Mouse (Mus musculus) heart, postnatal 0 days (tissue): ENCODE results near the gene Cd209a. TPM values are rescaled to one million over a fixed set of nuclear protein-coding genes. Genes with fewer than 3 reads are reported as not detected.
"Not testable (repeated sequence)": the region's sequence is repeated elsewhere in the genome, so short reads cannot be mapped to it uniquely, and the experiment has no call there.

Experiments used
- ATAC-seq: fragments of 200-750 bp; cut with Nextera tagmentation; 2 replicates; pipeline ENCODE4 v1.8.0; 2017; ENCODE audit warnings: low read depth, moderate number of reproducible peaks, moderate library complexity; ENCODE audit not compliant: insufficient read depth
- DNase-seq: peaks from one replicate; pipeline ENCODE4 v3.0.0-alpha.2; 2016; ENCODE audit warnings: low spot score
- H3K27ac ChIP-seq: fragments of 300-500 bp; sonication (generic); 2 replicates; pipeline ENCODE4 v1.5.1; 2014; ENCODE audit warnings: low read depth, mild to moderate bottlenecking
- H3K27me3 ChIP-seq: fragments of 300-500 bp; sonication (generic); 2 replicates; pipeline ENCODE4 v1.6.1; 2014; ENCODE audit warnings: low read length, mixed read lengths; ENCODE audit not compliant: control insufficient read depth, insufficient read depth
- H3K36me3 ChIP-seq: fragments of 300-500 bp; sonication (generic); replicated peaks from 2 replicates; pipeline ENCODE4 v1.6.1; 2014; ENCODE audit warnings: low read length, mixed read lengths; ENCODE audit not compliant: control insufficient read depth, insufficient read depth
- H3K4me1 ChIP-seq: fragments of 300-500 bp; sonication (generic); 2 replicates; pipeline ENCODE4 v1.6.1; 2014; ENCODE audit warnings: antibody characterized with exemption; ENCODE audit not compliant: control insufficient read depth, insufficient read depth
- H3K4me2 ChIP-seq: fragments of 300-500 bp; sonication (generic); 2 replicates; pipeline ENCODE4 v1.6.1; 2014; ENCODE audit warnings: low read depth, mild to moderate bottlenecking, low read length, moderate library complexity
- H3K4me3 ChIP-seq: fragments of 300-500 bp; sonication (generic); 2 replicates; pipeline ENCODE4 v1.5.1; 2014; ENCODE audit warnings: low read depth, low read length
- H3K9ac ChIP-seq: fragments of 300-500 bp; sonication (generic); replicated peaks from 2 replicates; pipeline ENCODE4 v1.6.1; 2014; ENCODE audit warnings: low read depth, low read length, mixed read lengths
- H3K9me3 ChIP-seq: fragments of 300-500 bp; sonication (generic); replicated peaks from 2 replicates; pipeline ENCODE4 v1.6.1; 2016; ENCODE audit warnings: low read length; ENCODE audit not compliant: control insufficient read depth
- CTCF ChIP-seq: IDR thresholded peaks from 2 replicates; pipeline ENCODE4 v1.5.1; 2016; ENCODE audit warnings: antibody characterized with exemption, control low read depth, low read depth
- EP300 ChIP-seq: IDR thresholded peaks from 2 replicates; pipeline ENCODE4 v1.6.1; 2016; ENCODE audit warnings: antibody characterized with exemption, low read depth
- WGBS: fragments of 180-500 bp; shearing (Covaris S2); extraction: QIAGEN DNeasy Blood & Tissue Kit; methylation state at CpG from one replicate; pipeline ENCODE4 v1.1.7; 2014; 5-methylcytosine and 5-hydroxymethylcytosine counted together
- polyA plus RNA-seq: library from polyadenylated mRNA; unstranded; fragments of >200 nt; fragmentation: Nextera tagmentation; extraction: Ambion mirVana; gene quantifications from 2 replicates; pipeline ENCODE4 v1.2.1, GENCODE M21; 2015
- total RNA-seq: library from RNA; depleted of rRNA; stranded (reverse); fragments of >200 nt; gene quantifications from 2 replicates; pipeline ENCODE4 v1.2.3, GENCODE M21; 2014; ENCODE audit warnings: low replicate concordance; rRNA removed

Gene Cd209a
- not detected in 2 replicates for total RNA-seq
- polyA plus RNA-seq, result not detected in 2 replicates

GRCm38 (mm10) chr8:3748761-3749160 is at the start of gene Cd209a:
TSS of gene Cd209a (minus strand) at chr8:3748984.
- H3K4me1 ChIP-seq, result no peaks in the 10 kb centered on the region
- no peak within 1 kb of the TSS for H3K27ac ChIP-seq
- H3K36me3 ChIP-seq, result no peaks in the 10 kb centered on the region
- 79% methylated on average over 4 of the region's 4 CpGs for WGBS
- TF ChIP-seq CTCF (no peak), EP300 (no peak)
- H3K9ac ChIP-seq, result no peak within 1 kb of the TSS
- no peak within 1 kb of the TSS for H3K4me3 ChIP-seq
- no peak for DNase-seq
- H3K27me3 ChIP-seq, result no peaks in the 10 kb centered on the region
- no peak for ATAC-seq
- no peaks in the 10 kb centered on the region for H3K9me3 ChIP-seq
- no peak within 1 kb of the TSS for H3K4me2 ChIP-seq

- not testable (repeated sequence) for H3K4me1 ChIP-seq, H3K27me3 ChIP-seq, H3K4me2 ChIP-seq, H3K27ac ChIP-seq, ATAC-seq, DNase-seq, H3K36me3 ChIP-seq, H3K4me3 ChIP-seq, H3K9ac ChIP-seq
- H3K9me3 ChIP-seq, result peaks cover 12% of the 10 kb centered on the region; the same call in 1 of the 2 replicates
- WGBS, result 72% methylated on average over 5 of the region's 5 CpGs
Observed at GRCm38 (mm10) chr8:3768641-3769040, 19.9 kb upstream of the Cd209a start.

GRCm38 (mm10) chr8:3754261-3754850 is 5.6 kb upstream of the Cd209a start:
- Histone ChIP-seq H3K4me3 (no peak overlapping the region), H3K9me3 (0 out of 2 replicates have a peak, but pooled peaks cover 4% of the 10 kb centered on the region), H3K9ac (no peak overlapping the region), H3K36me3 (no peaks in the 10 kb centered on the region), H3K4me2 (no peak overlapping the region), H3K27me3 (no peaks in the 10 kb centered on the region), H3K4me1 (no peaks in the 10 kb centered on the region), H3K27ac (no peak overlapping the region)
- DNase-seq (peak; percentile 97), ATAC-seq (peak; percentile 100)
- TF ChIP-seq CTCF (no peak), EP300 (no peak)
- 63% methylated on average over 18 of the region's 18 CpGs for WGBS

- H3K4me2 ChIP-seq, result no peak overlapping the region
- H3K4me3 ChIP-seq, result no peak overlapping the region
- ATAC-seq (no peak), DNase-seq (no peak)
- H3K4me1 ChIP-seq, result no peaks in the 10 kb centered on the region
- H3K36me3 ChIP-seq, result no peaks in the 10 kb centered on the region
- no peak overlapping the region for H3K27ac ChIP-seq
- TF ChIP-seq EP300, result no peak
- no peak for TF ChIP-seq CTCF
- H3K9ac ChIP-seq, result no peak overlapping the region
- no peaks in the 10 kb centered on the region for H3K27me3 ChIP-seq
- WGBS, result 69% methylated on average over 2 of the region's 2 CpGs
- H3K9me3 ChIP-seq, result no peaks in the 10 kb centered on the region
Observed at GRCm38 (mm10) chr8:3736947-3737346, 11.8 kb downstream of the Cd209a start.

GRCm38 (mm10) chr8:3735599-3735998 is 13.2 kb downstream of the Cd209a start:
- WGBS, result 85% methylated on average over 2 of the region's 2 CpGs
- Histone ChIP-seq H3K4me3 (no peak overlapping the region), H3K9ac (no peak overlapping the region), H3K4me2 (no peak overlapping the region), H3K27ac (no peak overlapping the region), H3K36me3 (no peaks in the 10 kb centered on the region), H3K4me1 (no peaks in the 10 kb centered on the region), H3K9me3 (no peaks in the 10 kb centered on the region), H3K27me3 (no peaks in the 10 kb centered on the region)
- no peak for DNase-seq
- ATAC-seq, result no peak
- TF ChIP-seq CTCF (no peak), EP300 (no peak)

- Histone ChIP-seq H3K27ac (no peak overlapping the region), H3K4me2 (no peak overlapping the region), H3K36me3 (no peaks in the 10 kb centered on the region), H3K4me1 (no peaks in the 10 kb centered on the region), H3K4me3 (no peak overlapping the region), H3K9ac (no peak overlapping the region), H3K9me3 (no peaks in the 10 kb centered on the region), H3K27me3 (no peaks in the 10 kb centered on the region)
- TF ChIP-seq EP300, result no peak
- no peak for TF ChIP-seq CTCF
- 45% methylated on average over 1 of the region's 1 CpGs for WGBS
- ATAC-seq (no peak), DNase-seq (no peak)
Observed at GRCm38 (mm10) chr8:3734084-3734483, 14.7 kb downstream of the Cd209a start.
